Mouse (Mus musculus): ENCODE results near the gene Ccdc120.
A peak's percentile ranks its signal among the peaks of the same experiment; 100 is the strongest.
"Not testable (repeated sequence)": the region's sequence is repeated elsewhere in the genome, so short reads cannot be mapped to it uniquely, and the experiment has no call there.

The Ccdc120 gene

GRCm38 (mm10) chrX:7753627-7754026, 2.9 kb upstream of the Ccdc120 start:
- DNase-seq, result peak in 1 of 2 experiments; percentile 50

GRCm38 (mm10) chrX:7745429-7745828, 5.3 kb downstream of the Ccdc120 start:
- DNase-seq, result no peak

GRCm38 (mm10) chrX:7744940-7745339, 5.8 kb downstream of the Ccdc120 start:
- no peak for DNase-seq

GRCm38 (mm10) chrX:7743470-7743869, 7.2 kb downstream of the Ccdc120 start:
- no peak for DNase-seq

- DNase-seq, result peak in 1 of 2 experiments; percentile 33
Observed at GRCm38 (mm10) chrX:7741103-7741502, 9.6 kb downstream of the Ccdc120 start.

- DNase-seq, result no peak
Observed at GRCm38 (mm10) chrX:7740082-7740819, 10.5 kb downstream of the Ccdc120 start.

GRCm38 (mm10) chrX:7739336-7740081, 11.2 kb downstream of the Ccdc120 start:
- DNase-seq, result peak; percentile 82 to 90

GRCm38 (mm10) chrX:7733571-7734156, 17.0 kb downstream of the Ccdc120 start:
- peak; percentile 58 to 83 for DNase-seq

- no peak for DNase-seq
Observed at GRCm38 (mm10) chrX:7728922-7729265, 21.8 kb downstream of the Ccdc120 start.

GRCm38 (mm10) chrX:7728215-7728921, 22.3 kb downstream of the Ccdc120 start, which contains the start of gene Praf2:
Gene Praf2, plus strand, starts transcription at chrX:7728439.
- peak; percentile 74 to 81 for DNase-seq

GRCm38 (mm10) chrX:7727176-7727575, 23.5 kb downstream of the Ccdc120 start:
- DNase-seq, result no peak

GRCm38 (mm10) chrX:7725841-7726240, 24.9 kb downstream of the Ccdc120 start:
- no peak for DNase-seq

GRCm38 (mm10) chrX:7724135-7724534, 26.6 kb downstream of the Ccdc120 start:
- no peak for DNase-seq

- DNase-seq, result no peak
Observed at GRCm38 (mm10) chrX:7722691-7723090, 28.0 kb downstream of the Ccdc120 start.

- DNase-seq, result no peak
Observed at GRCm38 (mm10) chrX:7722282-7722611, 28.5 kb downstream of the Ccdc120 start.

- DNase-seq, result peak; percentile 62 to 74
Observed at GRCm38 (mm10) chrX:7721514-7722281, 29.0 kb downstream of the Ccdc120 start, which contains the start of gene Gm45208. Gene Gm45208, plus strand, starts transcription at chrX:7722245.

GRCm38 (mm10) chrX:7716058-7716457, 34.6 kb downstream of the Ccdc120 start:
- peak in 1 of 2 experiments; percentile 36 for DNase-seq

GRCm38 (mm10) chrX:7714135-7714899, 36.4 kb downstream of the Ccdc120 start, which contains the start of gene Wdr45:
Gene Wdr45, plus strand, starts transcription at chrX:7714333.
- DNase-seq, result peak; percentile 95

GRCm38 (mm10) chrX:7713764-7714134, 37.0 kb downstream of the Ccdc120 start:
- DNase-seq, result not testable (repeated sequence)

- DNase-seq, result peak; percentile 81 to 83
Observed at GRCm38 (mm10) chrX:7696954-7697381, 53.7 kb downstream of the Ccdc120 start, which contains the start of gene Gpkow. Gene Gpkow, plus strand, starts transcription at chrX:7697131.

GRCm38 (mm10) chrX:7696520-7696919, 54.2 kb downstream of the Ccdc120 start:
- no peak for DNase-seq

Measured in cerebellum, postnatal 14 days (tissue).